Mouse (Mus musculus): ENCODE data around the gene R3hcc1l. TPM values are rescaled to one million over a fixed set of nuclear protein-coding genes. Genes with fewer than 3 reads are reported as not detected.

R3hcc1l gene
- polyA plus RNA-seq, 1 experiment from 2014 or later = 15.7 TPM

GRCm38 (mm10) chr19:42584188-42584587 lies 65.6 kb downstream of the R3hcc1l start:
- 62% methylated on average over 3 of the region's 3 CpGs for WGBS (ENCODE audit: insufficient replicate concordance)
- no peaks in the 10 kb centered on the region for H3K27me3 ChIP-seq (replicated peaks)
- peaks cover 48% of the 10 kb centered on the region for H3K36me3 ChIP-seq
- peak overlapping the region; percentile 76 for H3K27ac ChIP-seq
- H3K4me3 ChIP-seq = no peak overlapping the region
- no peaks in the 10 kb centered on the region for H3K9me3 ChIP-seq (replicated peaks)
- H3K4me2 ChIP-seq = peak overlapping the region; percentile 23; the same call in 1 of the 2 replicates
- H3K4me1 ChIP-seq = peaks cover 43% of the 10 kb centered on the region
- no peak overlapping the region; the same call in 1 of the 2 replicates for H3K9ac ChIP-seq
- ATAC-seq = peak; percentile 76

- WGBS (ENCODE audit: insufficient replicate concordance) = 68% methylated on average over 2 of the region's 2 CpGs
- H3K4me1 ChIP-seq = peaks cover 25% of the 10 kb centered on the region
- H3K9me3 ChIP-seq (replicated peaks) = no peaks in the 10 kb centered on the region
- no peak overlapping the region for H3K4me2 ChIP-seq
- no peak overlapping the region for H3K9ac ChIP-seq
- no peaks in the 10 kb centered on the region for H3K27me3 ChIP-seq (replicated peaks)
- no peak overlapping the region for H3K27ac ChIP-seq
- H3K4me3 ChIP-seq = no peak overlapping the region
- H3K36me3 ChIP-seq = peaks cover 71% of the 10 kb centered on the region
- no peak for ATAC-seq
Observed at GRCm38 (mm10) chr19:42587704-42588103, 69.1 kb downstream of the R3hcc1l start.

- no peak for ATAC-seq
- H3K9ac ChIP-seq = no peak overlapping the region
- no peak overlapping the region for H3K27ac ChIP-seq
- H3K4me1 ChIP-seq = peaks cover 11% of the 10 kb centered on the region
- no peaks in the 10 kb centered on the region for H3K27me3 ChIP-seq (replicated peaks)
- no peak overlapping the region for H3K4me3 ChIP-seq
- WGBS (ENCODE audit: insufficient replicate concordance) = 88% methylated on average over 1 of the region's 1 CpGs
- no peaks in the 10 kb centered on the region for H3K9me3 ChIP-seq (replicated peaks)
- peaks cover 67% of the 10 kb centered on the region for H3K36me3 ChIP-seq
- H3K4me2 ChIP-seq = no peak overlapping the region
Observed at GRCm38 (mm10) chr19:42589246-42589645, 70.7 kb downstream of the R3hcc1l start.

GRCm38 (mm10) chr19:42591534-42591933 lies 73.0 kb downstream of the R3hcc1l start:
- Histone ChIP-seq H3K27me3 (replicated peaks) (no peaks in the 10 kb centered on the region), H3K36me3 (peaks cover 60% of the 10 kb centered on the region), H3K9me3 (replicated peaks) (no peaks in the 10 kb centered on the region), H3K4me3 (no peak overlapping the region), H3K27ac (no peak overlapping the region), H3K4me1 (no peaks in the 10 kb centered on the region), H3K9ac (no peak overlapping the region), H3K4me2 (no peak overlapping the region)
- WGBS (ENCODE audit: insufficient replicate concordance) = 86% methylated on average over 14 of the region's 14 CpGs
- ATAC-seq = no peak

- no peak overlapping the region for H3K9ac ChIP-seq
- WGBS (ENCODE audit: insufficient replicate concordance) = 80% methylated on average over 6 of the region's 6 CpGs
Observed at GRCm38 (mm10) chr19:42593456-42593855, 74.9 kb downstream of the R3hcc1l start.

GRCm38 (mm10) chr19:42595066-42595465 lies 76.5 kb downstream of the R3hcc1l start:
- Histone ChIP-seq H3K27ac (no peak overlapping the region), H3K4me3 (no peak overlapping the region), H3K9me3 (replicated peaks) (no peaks in the 10 kb centered on the region), H3K9ac (no peak overlapping the region), H3K4me1 (no peaks in the 10 kb centered on the region), H3K36me3 (peaks cover 46% of the 10 kb centered on the region), H3K4me2 (no peak overlapping the region), H3K27me3 (replicated peaks) (no peaks in the 10 kb centered on the region)
- no peak for ATAC-seq
- 80% methylated on average over 6 of the region's 6 CpGs for WGBS (ENCODE audit: insufficient replicate concordance)

More at GRCm38 (mm10) chr19:42593456-42593855, 74.9 kb downstream of the R3hcc1l start:
- Histone ChIP-seq H3K36me3 (peaks cover 50% of the 10 kb centered on the region), H3K4me2 (no peak overlapping the region), H3K27me3 (replicated peaks) (no peaks in the 10 kb centered on the region), H3K4me1 (no peaks in the 10 kb centered on the region), H3K4me3 (no peak overlapping the region), H3K9me3 (replicated peaks) (no peaks in the 10 kb centered on the region), H3K27ac (no peak overlapping the region)
- ATAC-seq = no peak

- Histone ChIP-seq H3K27ac (no peak overlapping the region), H3K27me3 (replicated peaks) (no peaks in the 10 kb centered on the region), H3K4me2 (no peak overlapping the region), H3K9ac (no peak overlapping the region), H3K36me3 (peaks cover 24% of the 10 kb centered on the region), H3K4me3 (no peak overlapping the region), H3K4me1 (no peaks in the 10 kb centered on the region), H3K9me3 (replicated peaks) (no peaks in the 10 kb centered on the region)
- no peak for ATAC-seq
- WGBS (ENCODE audit: insufficient replicate concordance) = 89% methylated on average over 12 of the region's 12 CpGs
Observed at GRCm38 (mm10) chr19:42597286-42597685, 78.7 kb downstream of the R3hcc1l start.

- 91% methylated on average over 6 of the region's 6 CpGs for WGBS (ENCODE audit: insufficient replicate concordance)
- Histone ChIP-seq H3K4me3 (no peak overlapping the region), H3K4me1 (no peaks in the 10 kb centered on the region)
Observed at GRCm38 (mm10) chr19:42597896-42598295, 79.3 kb downstream of the R3hcc1l start.

GRCm38 (mm10) chr19:42599891-42600290 lies 81.3 kb downstream of the R3hcc1l start:
- H3K9me3 ChIP-seq (replicated peaks) = no peaks in the 10 kb centered on the region
- H3K9ac ChIP-seq = no peak overlapping the region
- H3K4me1 ChIP-seq = no peaks in the 10 kb centered on the region
- H3K4me3 ChIP-seq = no peak overlapping the region
- peaks cover 3% of the 10 kb centered on the region; the same call in 1 of the 2 replicates for H3K27me3 ChIP-seq (replicated peaks)
- H3K36me3 ChIP-seq = peaks cover 6% of the 10 kb centered on the region; the same call in 1 of the 2 replicates
- WGBS (ENCODE audit: insufficient replicate concordance) = 81% methylated on average over 17 of the region's 17 CpGs
- H3K4me2 ChIP-seq = no peak overlapping the region
- ATAC-seq = no peak
- no peak overlapping the region for H3K27ac ChIP-seq

More at GRCm38 (mm10) chr19:42597896-42598295, 79.3 kb downstream of the R3hcc1l start:
- ATAC-seq = no peak
- Histone ChIP-seq H3K27ac (no peak overlapping the region), H3K36me3 (peaks cover 19% of the 10 kb centered on the region), H3K9me3 (replicated peaks) (no peaks in the 10 kb centered on the region), H3K4me2 (no peak overlapping the region), H3K27me3 (replicated peaks) (no peaks in the 10 kb centered on the region), H3K9ac (no peak overlapping the region)

- Histone ChIP-seq H3K4me3 (no peak overlapping the region), H3K9ac (no peak overlapping the region), H3K36me3 (no peaks in the 10 kb centered on the region), H3K9me3 (replicated peaks) (no peaks in the 10 kb centered on the region), H3K4me1 (no peaks in the 10 kb centered on the region), H3K27ac (no peak overlapping the region), H3K4me2 (no peak overlapping the region), H3K27me3 (replicated peaks) (peaks cover 4% of the 10 kb centered on the region; the same call in 1 of the 2 replicates)
- WGBS (ENCODE audit: insufficient replicate concordance) = 61% methylated on average over 3 of the region's 3 CpGs
- ATAC-seq = no peak
Observed at GRCm38 (mm10) chr19:42600591-42600990, 82.0 kb downstream of the R3hcc1l start.

- Histone ChIP-seq H3K27ac (no peak overlapping the region), H3K9me3 (replicated peaks) (no peaks in the 10 kb centered on the region), H3K27me3 (replicated peaks) (peaks cover 4% of the 10 kb centered on the region), H3K9ac (no peak overlapping the region), H3K36me3 (no peaks in the 10 kb centered on the region), H3K4me2 (no peak overlapping the region), H3K4me1 (no peaks in the 10 kb centered on the region), H3K4me3 (no peak overlapping the region)
- WGBS (ENCODE audit: insufficient replicate concordance) = 85% methylated on average over 2 of the region's 2 CpGs
- ATAC-seq = no peak
Observed at GRCm38 (mm10) chr19:42601445-42601844, 82.9 kb downstream of the R3hcc1l start.

- Histone ChIP-seq H3K4me3 (no peak overlapping the region), H3K27me3 (replicated peaks) (peaks cover 4% of the 10 kb centered on the region), H3K9ac (no peak overlapping the region), H3K36me3 (no peaks in the 10 kb centered on the region), H3K27ac (no peak overlapping the region), H3K4me2 (no peak overlapping the region), H3K9me3 (replicated peaks) (no peaks in the 10 kb centered on the region), H3K4me1 (no peaks in the 10 kb centered on the region)
- ATAC-seq = no peak
- 69% methylated on average over 8 of the region's 8 CpGs for WGBS (ENCODE audit: insufficient replicate concordance)
Observed at GRCm38 (mm10) chr19:42602041-42602440, 83.5 kb downstream of the R3hcc1l start.

GRCm38 (mm10) chr19:42602576-42602975 lies 84.0 kb downstream of the R3hcc1l start:
- Histone ChIP-seq H3K27me3 (replicated peaks) (peaks cover 4% of the 10 kb centered on the region), H3K36me3 (no peaks in the 10 kb centered on the region), H3K4me2 (no peak overlapping the region), H3K4me3 (no peak overlapping the region), H3K9ac (no peak overlapping the region), H3K27ac (no peak overlapping the region), H3K9me3 (replicated peaks) (no peaks in the 10 kb centered on the region), H3K4me1 (no peaks in the 10 kb centered on the region)
- WGBS (ENCODE audit: insufficient replicate concordance) = 50% methylated on average over 8 of the region's 8 CpGs
- ATAC-seq = no peak

Measured in liver, embryonic 12.5 days (tissue).